Mouse (Mus musculus): ENCODE measurements around the gene Ldlr. TPM values are rescaled to one million over a fixed set of nuclear protein-coding genes. Genes with fewer than 3 reads are reported as not detected.

Gene Ldlr
- polyA plus RNA-seq, 1 experiment from 2014 or later = 7.3 TPM

DNA sequence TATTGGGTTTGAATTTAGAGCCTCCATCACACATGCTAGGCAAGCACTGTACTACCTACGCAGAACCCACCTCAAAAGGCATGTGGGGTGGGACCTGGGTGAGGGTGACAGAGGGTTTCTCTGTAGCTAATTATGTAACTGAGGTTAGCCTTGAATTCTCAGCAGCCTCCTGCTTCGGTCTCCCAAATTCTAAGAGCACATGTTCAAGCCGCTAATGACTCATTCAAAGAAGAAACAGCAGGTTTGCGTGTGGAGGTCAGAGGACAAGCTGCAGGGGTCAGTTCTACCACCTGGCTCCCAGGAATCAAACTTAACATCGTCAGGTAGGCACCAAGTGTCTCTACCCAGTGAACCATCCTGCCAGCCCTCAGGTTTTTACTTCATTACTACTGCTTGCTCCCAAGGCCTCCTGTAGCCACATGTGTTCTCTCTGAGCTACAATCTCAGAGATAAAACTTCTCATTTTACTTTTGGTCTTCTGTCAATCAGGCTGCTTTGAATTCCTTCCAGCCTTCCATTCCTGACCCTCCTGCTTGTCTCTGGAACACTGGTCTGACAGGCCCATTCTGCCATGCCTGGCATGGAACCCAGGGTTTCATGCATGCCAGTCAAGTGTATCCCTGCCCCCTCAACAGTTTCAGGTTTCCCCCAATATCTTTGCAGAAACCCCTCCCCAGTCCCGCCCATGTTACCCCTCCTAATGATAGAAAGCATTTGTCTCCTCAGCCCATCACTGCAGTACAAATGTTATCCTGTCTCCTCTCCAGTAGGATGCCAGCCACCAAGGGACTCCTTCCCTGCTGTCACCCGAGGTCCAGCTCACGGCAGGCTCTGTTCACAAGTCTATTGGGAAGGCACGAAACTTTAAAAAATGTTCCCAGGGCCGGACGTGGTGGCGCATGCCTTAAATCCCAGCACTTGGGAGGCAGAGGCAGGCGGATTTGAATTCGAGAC, 35.6 kb downstream of the Ldlr start:
- H3K27me3 ChIP-seq (ENCODE audit: control insufficient read depth, insufficient read depth, low read length) = no peaks in the 10 kb centered on the region
- no peak for ATAC-seq (ENCODE audit: insufficient number of reproducible peaks, insufficient read depth, low FRiP score, low read depth)
- WGBS = 52% methylated on average over 14 of the region's 14 CpGs
- no peak overlapping the region for H3K27ac ChIP-seq (replicated peaks in 1 of 2; ENCODE audit: control insufficient read depth in 1 of 2, insufficient read depth in 1 of 2, low read depth in 2 of 2, low read length in 2 of 2)
- peaks cover 25 to 36% of the 10 kb centered on the region in 2 experiments for H3K4me1 ChIP-seq (ENCODE audit: control insufficient read depth in 2 of 2, insufficient read depth in 2 of 2, low read length in 2 of 2)
- H3K36me3 ChIP-seq (ENCODE audit: control insufficient read depth, insufficient read depth, low read length) = peaks cover 26% of the 10 kb centered on the region
- H3K9me3 ChIP-seq (ENCODE audit: control insufficient read depth, low read length) = no peaks in the 10 kb centered on the region
- H3K4me3 ChIP-seq (ENCODE audit: control insufficient read depth in 1 of 2, insufficient read depth in 1 of 2, low read depth in 1 of 2, low read length in 2 of 2) = peak overlapping the region; percentile 67 to 87
- H3K4me2 ChIP-seq (ENCODE audit: low read length) = peak overlapping the region; percentile 77
- H3K9ac ChIP-seq (ENCODE audit: low read length) = peak overlapping the region; percentile 77; the same call in 1 of the 2 replicates

DNA sequence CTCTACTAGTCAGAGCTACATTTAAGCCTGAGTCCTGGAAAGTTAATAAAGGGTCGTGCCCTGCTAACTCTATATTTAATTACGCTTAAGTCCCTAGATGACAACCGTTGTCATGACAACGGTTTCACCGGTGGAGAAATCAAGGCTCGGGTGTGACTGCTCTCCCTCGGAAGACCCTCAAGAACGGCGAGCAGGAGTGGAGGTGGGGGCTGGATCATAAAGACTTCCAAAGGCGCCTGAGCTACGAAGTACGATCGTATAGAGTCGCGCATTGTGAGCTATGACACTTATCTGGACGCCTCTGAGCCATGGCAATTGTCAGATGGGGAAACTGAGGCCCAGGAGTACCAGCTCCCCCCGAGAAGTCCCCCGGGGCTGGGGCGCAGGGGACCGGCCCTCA, 36.4 kb downstream of the Ldlr start:
- Histone ChIP-seq H3K9ac (ENCODE audit: low read length) (peak overlapping the region; percentile 77), H3K4me1 (ENCODE audit: control insufficient read depth in 2 of 2, insufficient read depth in 2 of 2, low read length in 2 of 2) (peaks cover 17 to 28% of the 10 kb centered on the region in 2 experiments), H3K4me2 (ENCODE audit: low read length) (peak overlapping the region; percentile 77), H3K27ac (replicated peaks in 1 of 2; ENCODE audit: control insufficient read depth in 1 of 2, insufficient read depth in 1 of 2, low read depth in 2 of 2, low read length in 2 of 2) (peak overlapping the region in 1 of 2 experiments; percentile 2; a peak in 1 of 4 replicates), H3K27me3 (ENCODE audit: control insufficient read depth, insufficient read depth, low read length) (no peaks in the 10 kb centered on the region), H3K9me3 (ENCODE audit: control insufficient read depth, low read length) (no peaks in the 10 kb centered on the region), H3K4me3 (ENCODE audit: control insufficient read depth in 1 of 2, insufficient read depth in 1 of 2, low read depth in 1 of 2, low read length in 2 of 2) (peak overlapping the region; percentile 67 to 87), H3K36me3 (ENCODE audit: control insufficient read depth, insufficient read depth, low read length) (peaks cover 20% of the 10 kb centered on the region)
- WGBS = 1% methylated on average over 20 of the region's 20 CpGs
- no peak for ATAC-seq (ENCODE audit: insufficient number of reproducible peaks, insufficient read depth, low FRiP score, low read depth)

DNA sequence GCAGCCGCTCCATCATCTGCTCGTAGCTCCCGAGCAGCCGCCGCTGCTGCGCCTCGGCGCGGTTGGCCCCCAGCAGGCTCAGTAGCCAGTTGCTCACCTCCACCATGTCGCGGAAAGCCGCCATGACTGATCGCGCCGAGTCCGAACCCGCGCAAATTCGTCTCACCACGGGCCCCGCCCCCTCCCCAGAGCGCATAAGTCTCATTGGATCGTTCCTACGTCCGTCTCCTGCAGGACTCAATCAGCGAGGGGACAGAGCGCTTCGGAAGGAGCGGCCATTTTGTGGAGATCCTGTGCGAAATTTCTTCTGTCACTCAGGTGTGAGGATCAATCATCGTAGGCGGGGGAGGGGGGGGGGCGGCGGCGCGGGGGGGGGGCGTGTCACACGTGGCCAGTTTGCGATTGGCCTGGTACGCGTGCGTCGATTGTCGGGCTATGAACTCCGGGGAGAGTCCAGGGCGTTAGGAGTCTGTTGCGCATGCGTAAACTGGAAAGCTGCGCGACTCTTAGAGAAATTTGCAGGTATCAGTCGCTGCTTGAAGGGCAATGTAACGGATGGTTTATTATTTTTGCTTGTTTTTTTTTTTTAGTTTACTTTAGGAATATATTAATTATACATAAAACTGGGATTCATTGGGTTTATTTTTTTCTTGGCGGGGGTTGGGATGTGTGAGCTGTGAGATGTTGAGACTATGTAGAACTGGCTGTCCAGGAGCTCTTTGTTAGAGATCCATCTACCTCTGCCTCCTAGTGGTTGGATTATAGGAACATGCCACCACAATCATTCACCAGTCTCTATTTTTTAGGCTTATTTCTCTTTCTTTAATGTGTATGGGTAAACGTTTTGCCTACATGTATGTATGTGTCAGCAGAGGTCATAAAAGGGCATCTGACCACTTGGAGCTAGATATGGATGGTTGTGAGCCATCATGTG, 37.1 kb downstream of the Ldlr start, which contains the start of gene Spc24:
Gene Spc24 (minus strand): TSS at position 149 of the 934 bp plus-strand sequence.
- Histone ChIP-seq H3K27ac (replicated peaks in 1 of 2; ENCODE audit: control insufficient read depth in 1 of 2, insufficient read depth in 1 of 2, low read depth in 2 of 2, low read length in 2 of 2) (peak within 1 kb of the TSS; percentile 21 to 63; a peak in 3 of 4 replicates), H3K4me1 (ENCODE audit: control insufficient read depth in 2 of 2, insufficient read depth in 2 of 2, low read length in 2 of 2) (peaks cover 13 to 25% of the 10 kb centered on the region in 2 experiments), H3K4me3 (ENCODE audit: control insufficient read depth in 1 of 2, insufficient read depth in 1 of 2, low read depth in 1 of 2, low read length in 2 of 2) (peak within 1 kb of the TSS; percentile 67 to 87), H3K36me3 (ENCODE audit: control insufficient read depth, insufficient read depth, low read length) (peaks cover 16% of the 10 kb centered on the region), H3K4me2 (ENCODE audit: low read length) (peak within 1 kb of the TSS; percentile 77), H3K27me3 (ENCODE audit: control insufficient read depth, insufficient read depth, low read length) (no peaks in the 10 kb centered on the region), H3K9me3 (ENCODE audit: control insufficient read depth, low read length) (no peaks in the 10 kb centered on the region), H3K9ac (ENCODE audit: low read length) (peak within 1 kb of the TSS; percentile 77)
- under 1% methylated on average over 49 of the region's 54 CpGs for WGBS
- ATAC-seq (ENCODE audit: insufficient number of reproducible peaks, insufficient read depth, low FRiP score, low read depth) = peak; percentile 90

DNA sequence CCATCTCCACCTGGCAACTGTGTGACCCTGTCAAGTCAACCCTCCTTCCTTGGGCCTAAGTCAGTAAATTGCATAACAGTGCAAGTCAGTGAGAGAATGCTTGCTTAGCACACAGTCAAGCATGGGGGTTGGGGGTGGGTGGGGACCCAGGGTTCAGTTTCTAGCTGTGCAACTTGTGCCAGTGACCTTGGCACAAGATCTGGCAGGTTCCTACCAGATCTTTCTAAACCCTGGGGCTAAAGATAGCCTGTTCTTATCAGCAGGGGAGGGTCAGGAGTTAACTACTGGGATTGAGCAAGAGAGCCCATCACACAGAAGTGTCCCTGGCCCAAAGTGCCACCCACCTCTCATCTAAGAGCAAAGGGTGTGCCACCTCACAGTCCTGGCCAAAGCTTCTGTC, 38.9 kb downstream of the Ldlr start:
- H3K4me2 ChIP-seq (ENCODE audit: low read length) = no peak overlapping the region
- ATAC-seq (ENCODE audit: insufficient number of reproducible peaks, insufficient read depth, low FRiP score, low read depth) = no peak

DNA sequence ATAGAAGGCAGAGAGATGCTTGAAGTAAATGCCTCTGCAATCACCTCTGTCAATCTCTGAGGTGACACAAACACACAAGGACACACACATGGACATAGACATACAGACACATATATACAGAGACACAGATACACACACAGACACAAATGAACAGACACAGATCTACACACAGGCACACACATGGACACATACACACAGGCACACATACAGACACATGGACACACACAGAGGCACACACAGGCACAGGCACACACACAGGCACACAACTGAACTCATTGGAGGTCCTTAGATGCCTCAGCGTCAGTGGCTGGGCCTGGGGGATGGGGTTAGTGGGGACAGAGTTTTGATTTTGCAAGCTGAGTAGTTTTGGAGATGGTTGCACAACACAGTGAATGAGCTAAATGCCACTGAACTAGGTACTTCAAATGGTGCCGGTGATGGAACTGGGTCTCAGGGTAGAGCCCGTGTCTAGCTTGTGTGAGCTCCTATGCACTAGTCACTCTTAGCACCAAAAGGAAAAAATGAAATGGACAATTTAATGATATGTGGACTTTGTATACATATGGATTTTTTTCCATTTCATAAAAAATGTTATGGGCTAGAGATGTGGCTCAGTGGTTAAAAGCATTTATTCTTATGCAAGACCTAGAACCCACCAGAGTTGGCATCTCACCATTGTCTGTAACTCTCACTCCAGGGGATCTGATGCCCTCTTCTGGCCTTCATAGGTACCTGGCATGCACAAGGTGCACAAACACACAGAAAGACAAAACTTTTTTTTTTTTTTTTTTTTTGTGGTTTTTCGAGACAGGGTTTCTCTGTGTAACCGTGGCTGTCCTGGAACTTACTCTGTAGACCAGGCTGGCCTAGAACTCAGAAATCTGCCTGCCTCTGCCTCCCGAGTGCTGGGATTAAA, 41.1 kb downstream of the Ldlr start:
- no peak overlapping the region for H3K4me2 ChIP-seq (ENCODE audit: low read length)
- H3K27me3 ChIP-seq (ENCODE audit: control insufficient read depth, insufficient read depth, low read length) = no peaks in the 10 kb centered on the region
- ATAC-seq (ENCODE audit: insufficient number of reproducible peaks, insufficient read depth, low FRiP score, low read depth) = no peak
- H3K9me3 ChIP-seq (ENCODE audit: control insufficient read depth, low read length) = no peaks in the 10 kb centered on the region
- peaks cover 33% of the 10 kb centered on the region for H3K36me3 ChIP-seq (ENCODE audit: control insufficient read depth, insufficient read depth, low read length)
- no peak overlapping the region for H3K27ac ChIP-seq (replicated peaks in 1 of 2; ENCODE audit: control insufficient read depth in 1 of 2, insufficient read depth in 1 of 2, low read depth in 2 of 2, low read length in 2 of 2)
- WGBS = 86% methylated on average over 6 of the region's 6 CpGs
- no peak overlapping the region for H3K9ac ChIP-seq (ENCODE audit: low read length)
- no peak overlapping the region for H3K4me3 ChIP-seq (ENCODE audit: control insufficient read depth in 1 of 2, insufficient read depth in 1 of 2, low read depth in 1 of 2, low read length in 2 of 2)
- H3K4me1 ChIP-seq (ENCODE audit: control insufficient read depth in 2 of 2, insufficient read depth in 2 of 2, low read length in 2 of 2) = peaks cover 21 to 33% of the 10 kb centered on the region in 2 experiments

More for the DNA sequence above, 38.9 kb downstream of the Ldlr start:
- no peak overlapping the region for H3K4me3 ChIP-seq (ENCODE audit: control insufficient read depth in 1 of 2, insufficient read depth in 1 of 2, low read depth in 1 of 2, low read length in 2 of 2)
- peak overlapping the region; percentile 43 to 64 for H3K27ac ChIP-seq (replicated peaks in 1 of 2; ENCODE audit: control insufficient read depth in 1 of 2, insufficient read depth in 1 of 2, low read depth in 2 of 2, low read length in 2 of 2)
- H3K4me1 ChIP-seq (ENCODE audit: control insufficient read depth in 2 of 2, insufficient read depth in 2 of 2, low read length in 2 of 2) = peaks cover 13 to 25% of the 10 kb centered on the region in 2 experiments
- no peaks in the 10 kb centered on the region for H3K27me3 ChIP-seq (ENCODE audit: control insufficient read depth, insufficient read depth, low read length)
- peaks cover 11% of the 10 kb centered on the region for H3K36me3 ChIP-seq (ENCODE audit: control insufficient read depth, insufficient read depth, low read length)
- H3K9me3 ChIP-seq (ENCODE audit: control insufficient read depth, low read length) = no peaks in the 10 kb centered on the region
- H3K9ac ChIP-seq (ENCODE audit: low read length) = no peak overlapping the region

DNA sequence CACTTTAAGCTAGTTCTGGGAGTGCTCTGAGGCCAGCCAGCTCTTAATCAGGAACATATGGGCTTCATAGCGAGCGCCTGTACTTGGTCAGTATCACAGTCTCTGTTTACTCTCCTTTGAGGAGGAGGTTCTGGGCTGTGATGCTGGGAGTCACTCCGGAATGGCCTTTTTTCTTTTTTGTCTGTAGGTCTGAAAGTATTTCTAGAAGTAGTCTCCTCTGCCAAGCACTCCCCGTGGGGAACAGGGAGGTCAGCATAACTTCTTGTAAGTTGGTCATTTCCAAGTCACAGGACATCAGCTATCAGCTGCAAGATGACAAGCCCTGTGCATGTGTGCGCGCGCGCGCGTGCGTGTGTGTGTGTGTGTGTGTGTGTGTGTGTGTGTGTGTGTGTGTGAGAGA, 44.6 kb downstream of the Ldlr start:
- Histone ChIP-seq H3K4me2 (ENCODE audit: low read length) (no peak overlapping the region), H3K4me1 (ENCODE audit: control insufficient read depth in 2 of 2, insufficient read depth in 2 of 2, low read length in 2 of 2) (peaks cover 19 to 28% of the 10 kb centered on the region in 2 experiments), H3K27me3 (ENCODE audit: control insufficient read depth, insufficient read depth, low read length) (no peaks in the 10 kb centered on the region), H3K9ac (ENCODE audit: low read length) (no peak overlapping the region), H3K9me3 (ENCODE audit: control insufficient read depth, low read length) (no peaks in the 10 kb centered on the region), H3K27ac (replicated peaks in 1 of 2; ENCODE audit: control insufficient read depth in 1 of 2, insufficient read depth in 1 of 2, low read depth in 2 of 2, low read length in 2 of 2) (peak overlapping the region; percentile 82 to 90), H3K4me3 (ENCODE audit: control insufficient read depth in 1 of 2, insufficient read depth in 1 of 2, low read depth in 1 of 2, low read length in 2 of 2) (no peak overlapping the region), H3K36me3 (ENCODE audit: control insufficient read depth, insufficient read depth, low read length) (peaks cover 67% of the 10 kb centered on the region)
- no peak for ATAC-seq (ENCODE audit: insufficient number of reproducible peaks, insufficient read depth, low FRiP score, low read depth)
- 64% methylated on average over 11 of the region's 11 CpGs for WGBS
